Mouse (Mus musculus): ENCODE results near the gene Carm1. TPM values are rescaled to one million over a fixed set of nuclear protein-coding genes. Genes with fewer than 3 reads are reported as not detected.

Gene Carm1
- polyA plus RNA-seq, 1 experiment from 2014 or later = 54.9 TPM

GRCm38 (mm10) chr9:21545916-21546788 lies 542 bp upstream of the Carm1 start:
- Histone ChIP-seq H3K27me3 (replicated peaks; ENCODE audit: control insufficient read depth, insufficient read depth, low read length) (no peaks in the 10 kb centered on the region), H3K27ac (ENCODE audit: low read depth, low read length) (peak overlapping the region; percentile 81), H3K36me3 (ENCODE audit: control insufficient read depth, insufficient read depth, low read length) (peaks cover 5% of the 10 kb centered on the region), H3K9ac (ENCODE audit: low read depth, low read length) (peak overlapping the region; percentile 59), H3K4me3 (ENCODE audit: low read depth, low read length) (peak overlapping the region; percentile 88), H3K4me1 (replicated peaks; ENCODE audit: control insufficient read depth, insufficient read depth, low read length) (peaks cover 11% of the 10 kb centered on the region), H3K4me2 (peak overlapping the region; percentile 64), H3K9me3 (ENCODE audit: control insufficient read depth, low read length) (no peaks in the 10 kb centered on the region)
- DNase-seq (ENCODE audit: low spot score) (peak; percentile 100), ATAC-seq (replicated peaks; ENCODE audit: low FRiP score) (peak; percentile 91)
- WGBS = under 1% methylated on average over 67 of the region's 67 CpGs

- peak; percentile 17 for ATAC-seq (replicated peaks; ENCODE audit: low FRiP score)
- Histone ChIP-seq H3K4me1 (replicated peaks; ENCODE audit: control insufficient read depth, insufficient read depth, low read length) (peaks cover 11% of the 10 kb centered on the region), H3K27ac (ENCODE audit: low read depth, low read length) (peak overlapping the region; percentile 98), H3K9me3 (ENCODE audit: control insufficient read depth, low read length) (no peaks in the 10 kb centered on the region), H3K4me2 (peak overlapping the region; percentile 71), H3K9ac (ENCODE audit: low read depth, low read length) (peak overlapping the region; percentile 97), H3K36me3 (ENCODE audit: control insufficient read depth, insufficient read depth, low read length) (peaks cover 7% of the 10 kb centered on the region), H3K4me3 (ENCODE audit: low read depth, low read length) (peak overlapping the region; percentile 88), H3K27me3 (replicated peaks; ENCODE audit: control insufficient read depth, insufficient read depth, low read length) (no peaks in the 10 kb centered on the region)
- DNase-seq (ENCODE audit: low spot score) = peak; percentile 66
- WGBS = under 1% methylated on average over 65 of the region's 66 CpGs
These were observed 614 bp downstream of the Carm1 start for GRCm38 (mm10) chr9:21547075-21547941.

- Histone ChIP-seq H3K27ac (ENCODE audit: low read depth, low read length) (no peak overlapping the region), H3K4me2 (no peak overlapping the region), H3K4me1 (replicated peaks; ENCODE audit: control insufficient read depth, insufficient read depth, low read length) (peaks cover 13% of the 10 kb centered on the region), H3K4me3 (ENCODE audit: low read depth, low read length) (no peak overlapping the region), H3K27me3 (replicated peaks; ENCODE audit: control insufficient read depth, insufficient read depth, low read length) (no peaks in the 10 kb centered on the region), H3K9ac (ENCODE audit: low read depth, low read length) (no peak overlapping the region), H3K36me3 (ENCODE audit: control insufficient read depth, insufficient read depth, low read length) (peaks cover 13% of the 10 kb centered on the region), H3K9me3 (ENCODE audit: control insufficient read depth, low read length) (no peaks in the 10 kb centered on the region)
- WGBS = 94% methylated on average over 2 of the region's 2 CpGs
- no peak for ATAC-seq (replicated peaks; ENCODE audit: low FRiP score)
- no peak for DNase-seq (ENCODE audit: low spot score)
These were observed 4.4 kb downstream of the Carm1 start for GRCm38 (mm10) chr9:21551049-21551448.

- no peak overlapping the region for H3K4me3 ChIP-seq (ENCODE audit: low read depth, low read length)
- no peaks in the 10 kb centered on the region for H3K27me3 ChIP-seq (replicated peaks; ENCODE audit: control insufficient read depth, insufficient read depth, low read length)
- H3K27ac ChIP-seq (ENCODE audit: low read depth, low read length) = no peak overlapping the region
- no peak overlapping the region for H3K9ac ChIP-seq (ENCODE audit: low read depth, low read length)
- no peak overlapping the region for H3K4me2 ChIP-seq
- 85% methylated on average over 6 of the region's 6 CpGs for WGBS
- peaks cover 15% of the 10 kb centered on the region for H3K36me3 ChIP-seq (ENCODE audit: control insufficient read depth, insufficient read depth, low read length)
- DNase-seq (ENCODE audit: low spot score) (no peak), ATAC-seq (replicated peaks; ENCODE audit: low FRiP score) (no peak)
- no peaks in the 10 kb centered on the region for H3K9me3 ChIP-seq (ENCODE audit: control insufficient read depth, low read length)
- peaks cover 28% of the 10 kb centered on the region for H3K4me1 ChIP-seq (replicated peaks; ENCODE audit: control insufficient read depth, insufficient read depth, low read length)
These were observed 7.0 kb downstream of the Carm1 start for GRCm38 (mm10) chr9:21553607-21554273.

- no peaks in the 10 kb centered on the region for H3K27me3 ChIP-seq (replicated peaks; ENCODE audit: control insufficient read depth, insufficient read depth, low read length)
- WGBS = 79% methylated on average over 6 of the region's 6 CpGs
- no peak overlapping the region; the same call in 1 of the 2 replicates for H3K27ac ChIP-seq (ENCODE audit: low read depth, low read length)
- H3K4me1 ChIP-seq (replicated peaks; ENCODE audit: control insufficient read depth, insufficient read depth, low read length) = peaks cover 34% of the 10 kb centered on the region
- no peak overlapping the region for H3K9ac ChIP-seq (ENCODE audit: low read depth, low read length)
- DNase-seq (ENCODE audit: low spot score) (no peak), ATAC-seq (replicated peaks; ENCODE audit: low FRiP score) (no peak)
- peaks cover 15% of the 10 kb centered on the region for H3K36me3 ChIP-seq (ENCODE audit: control insufficient read depth, insufficient read depth, low read length)
- no peak overlapping the region for H3K4me3 ChIP-seq (ENCODE audit: low read depth, low read length)
- H3K4me2 ChIP-seq = no peak overlapping the region
- no peaks in the 10 kb centered on the region for H3K9me3 ChIP-seq (ENCODE audit: control insufficient read depth, low read length)
These were observed 8.6 kb downstream of the Carm1 start for GRCm38 (mm10) chr9:21555198-21555742.

GRCm38 (mm10) chr9:21556996-21557395 lies 10.3 kb downstream of the Carm1 start:
- Histone ChIP-seq H3K9ac (ENCODE audit: low read depth, low read length) (peak overlapping the region; percentile 30; the same call in 1 of the 2 replicates), H3K27me3 (replicated peaks; ENCODE audit: control insufficient read depth, insufficient read depth, low read length) (no peaks in the 10 kb centered on the region), H3K27ac (ENCODE audit: low read depth, low read length) (peak overlapping the region; percentile 88), H3K4me1 (replicated peaks; ENCODE audit: control insufficient read depth, insufficient read depth, low read length) (peaks cover 34% of the 10 kb centered on the region), H3K4me3 (ENCODE audit: low read depth, low read length) (no peak overlapping the region), H3K9me3 (ENCODE audit: control insufficient read depth, low read length) (no peaks in the 10 kb centered on the region), H3K4me2 (no peak overlapping the region), H3K36me3 (ENCODE audit: control insufficient read depth, insufficient read depth, low read length) (peaks cover 11% of the 10 kb centered on the region; the same call in 1 of the 2 replicates)
- DNase-seq (ENCODE audit: low spot score) (no peak), ATAC-seq (replicated peaks; ENCODE audit: low FRiP score) (no peak)
- 89% methylated on average over 2 of the region's 2 CpGs for WGBS

GRCm38 (mm10) chr9:21557556-21557955 lies 10.9 kb downstream of the Carm1 start:
- Histone ChIP-seq H3K9ac (ENCODE audit: low read depth, low read length) (no peak overlapping the region), H3K9me3 (ENCODE audit: control insufficient read depth, low read length) (no peaks in the 10 kb centered on the region), H3K4me3 (ENCODE audit: low read depth, low read length) (no peak overlapping the region), H3K4me1 (replicated peaks; ENCODE audit: control insufficient read depth, insufficient read depth, low read length) (peaks cover 34% of the 10 kb centered on the region), H3K27ac (ENCODE audit: low read depth, low read length) (peak overlapping the region; percentile 88), H3K4me2 (peak overlapping the region; percentile 57), H3K27me3 (replicated peaks; ENCODE audit: control insufficient read depth, insufficient read depth, low read length) (no peaks in the 10 kb centered on the region), H3K36me3 (ENCODE audit: control insufficient read depth, insufficient read depth, low read length) (peaks cover 11% of the 10 kb centered on the region; the same call in 1 of the 2 replicates)
- WGBS = 83% methylated on average over 2 of the region's 2 CpGs
- ATAC-seq (replicated peaks; ENCODE audit: low FRiP score) = no peak
- no peak for DNase-seq (ENCODE audit: low spot score)

GRCm38 (mm10) chr9:21558366-21558765 lies 11.7 kb downstream of the Carm1 start:
- peak; percentile 99 for ATAC-seq (replicated peaks; ENCODE audit: low FRiP score)
- Histone ChIP-seq H3K9me3 (ENCODE audit: control insufficient read depth, low read length) (no peaks in the 10 kb centered on the region), H3K27ac (ENCODE audit: low read depth, low read length) (peak overlapping the region; percentile 88), H3K4me2 (peak overlapping the region; percentile 57), H3K27me3 (replicated peaks; ENCODE audit: control insufficient read depth, insufficient read depth, low read length) (no peaks in the 10 kb centered on the region), H3K4me3 (ENCODE audit: low read depth, low read length) (0 out of 2 replicates have a peak overlapping the region, but pooled peaks have one; percentile 10), H3K4me1 (replicated peaks; ENCODE audit: control insufficient read depth, insufficient read depth, low read length) (peaks cover 34% of the 10 kb centered on the region), H3K9ac (ENCODE audit: low read depth, low read length) (0 out of 2 replicates have a peak overlapping the region, but pooled peaks have one; percentile 1), H3K36me3 (ENCODE audit: control insufficient read depth, insufficient read depth, low read length) (peaks cover 11% of the 10 kb centered on the region; the same call in 1 of the 2 replicates)
- DNase-seq (ENCODE audit: low spot score) = peak; percentile 43
- WGBS = 50% methylated on average over 4 of the region's 4 CpGs
